Mouse (Mus musculus) embryonic fibroblast, embryonic 13.5 days (primary cell): ENCODE results near the gene Camta1. TPM values are rescaled to one million over a fixed set of nuclear protein-coding genes. Genes with fewer than 3 reads are reported as not detected.

ENCODE experiments used
- H3K27ac ChIP-seq: 2 replicates; pipeline ENCODE4 v1.5.1; 2012; ENCODE audit warnings: low read length, control low read depth, inconsistent platforms; ENCODE audit not compliant: insufficient read depth
- H3K4me1 ChIP-seq: 2 replicates; pipeline ENCODE4 v1.6.1; 2011; ENCODE audit warnings: low read length; ENCODE audit not compliant: control insufficient read depth, insufficient read depth
- H3K4me3 ChIP-seq: 2 replicates; pipeline ENCODE4 v1.5.1; 2011; ENCODE audit warnings: mild to moderate bottlenecking, control low read depth, low read length; ENCODE audit not compliant: insufficient read depth
- CTCF ChIP-seq: IDR thresholded peaks from 2 replicates; pipeline ENCODE4 v1.5.1; 2011; ENCODE audit warnings: mild to moderate bottlenecking, control low read depth, low read length, moderate library complexity, borderline replicate concordance; ENCODE audit not compliant: insufficient read depth
- POLR2A ChIP-seq: IDR thresholded peaks from 2 replicates; pipeline ENCODE4 v1.6.1; 2011; ENCODE audit warnings: low read depth, mild to moderate bottlenecking, control low read depth, low read length, moderate library complexity
- polyA plus RNA-seq: library from polyadenylated mRNA; stranded (reverse); fragments of >200 nt; gene quantifications from 2 replicates; pipeline ENCODE4 v1.2.4, GENCODE M21; 2011; ENCODE audit warnings: low read depth; ENCODE audit not compliant: missing spikeins, insufficient read length

The Camta1 gene
- polyA plus RNA-seq, 1 experiment, result 53.4 TPM

DNA sequence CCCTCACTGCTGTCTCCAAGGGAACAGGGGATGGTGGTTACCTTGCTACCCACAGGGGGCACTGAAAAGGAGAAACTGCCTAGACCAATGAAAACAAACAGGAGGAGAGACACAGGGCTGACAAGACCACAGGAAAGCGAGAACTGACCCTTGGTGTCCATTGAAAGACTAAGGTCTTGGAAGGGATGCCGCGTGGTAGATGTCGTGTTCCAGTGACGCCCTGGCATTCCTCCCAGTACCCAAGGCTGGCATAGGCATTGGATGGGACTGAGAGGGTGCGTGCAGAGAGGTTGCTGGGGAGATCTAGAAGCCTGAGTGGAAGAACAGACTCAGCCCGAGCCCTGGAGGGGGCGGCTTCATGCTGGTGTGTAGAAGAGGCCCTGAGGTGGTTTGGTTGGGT, 550.9 kb downstream of the Camta1 start:
- no peak overlapping the region for H3K4me3 ChIP-seq
- no peak for TF ChIP-seq CTCF
- no peak for TF ChIP-seq POLR2A
- H3K27ac ChIP-seq, result no peak overlapping the region
- peaks cover 4% of the 10 kb centered on the region; the same call in 1 of the 2 replicates for H3K4me1 ChIP-seq

DNA sequence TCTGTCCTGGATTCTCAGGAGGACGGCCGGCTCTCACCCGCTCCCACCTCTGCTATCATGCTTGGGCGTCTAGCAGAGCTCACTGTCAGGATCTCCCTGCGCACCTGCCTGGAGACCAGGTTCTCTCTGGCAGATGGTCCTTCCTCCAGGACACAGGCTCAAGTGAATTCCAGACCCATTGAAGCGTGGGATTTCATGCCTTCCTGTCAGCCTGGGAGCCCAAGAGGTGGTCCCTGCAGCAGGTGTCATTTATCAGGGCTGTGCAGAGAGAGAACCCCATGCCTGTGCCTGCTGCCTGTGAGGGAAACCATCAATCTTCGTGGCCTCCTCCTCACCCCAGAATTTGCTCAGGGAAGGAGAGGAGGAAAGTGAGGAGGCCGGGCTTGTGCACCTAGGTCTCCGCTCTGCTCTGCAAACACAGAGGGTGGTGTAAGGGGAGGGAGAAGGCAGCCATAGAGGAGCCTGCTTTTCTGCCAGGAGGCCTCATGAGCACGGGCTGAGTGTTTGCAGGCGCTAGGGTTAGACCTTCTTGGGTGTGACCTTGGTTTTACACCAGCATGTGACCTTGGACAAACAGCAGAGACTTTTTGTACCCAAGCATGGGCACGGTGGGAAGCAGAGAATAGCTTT, 551.5 kb downstream of the Camta1 start:
- Histone ChIP-seq H3K4me3 (no peak overlapping the region), H3K27ac (no peak overlapping the region), H3K4me1 (peaks cover 4% of the 10 kb centered on the region; the same call in 1 of the 2 replicates)
- TF ChIP-seq CTCF (no peak), POLR2A (no peak)

DNA sequence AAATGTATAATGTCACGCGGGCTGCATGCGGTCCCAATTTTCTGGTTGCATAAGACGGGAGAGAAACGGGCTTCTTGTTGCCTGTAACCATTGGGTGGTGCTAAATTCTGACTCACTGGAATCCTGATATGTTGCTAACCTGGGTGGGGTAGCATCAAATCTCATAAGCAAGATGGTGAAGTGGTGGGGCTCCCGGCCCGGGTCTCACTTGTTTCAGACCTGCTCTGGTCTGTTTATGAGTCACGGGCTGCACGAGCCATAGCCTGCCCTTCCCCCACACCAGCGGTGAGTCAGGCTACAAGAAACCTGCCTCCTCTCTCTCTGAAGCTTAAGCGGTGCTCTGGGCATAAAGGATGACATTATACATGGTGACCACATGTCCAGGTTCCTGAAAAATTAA, 554.8 kb downstream of the Camta1 start:
- Histone ChIP-seq H3K27ac (no peak overlapping the region), H3K4me1 (peaks cover 17% of the 10 kb centered on the region), H3K4me3 (no peak overlapping the region)
- TF ChIP-seq CTCF, result no peak
- TF ChIP-seq POLR2A, result no peak

DNA sequence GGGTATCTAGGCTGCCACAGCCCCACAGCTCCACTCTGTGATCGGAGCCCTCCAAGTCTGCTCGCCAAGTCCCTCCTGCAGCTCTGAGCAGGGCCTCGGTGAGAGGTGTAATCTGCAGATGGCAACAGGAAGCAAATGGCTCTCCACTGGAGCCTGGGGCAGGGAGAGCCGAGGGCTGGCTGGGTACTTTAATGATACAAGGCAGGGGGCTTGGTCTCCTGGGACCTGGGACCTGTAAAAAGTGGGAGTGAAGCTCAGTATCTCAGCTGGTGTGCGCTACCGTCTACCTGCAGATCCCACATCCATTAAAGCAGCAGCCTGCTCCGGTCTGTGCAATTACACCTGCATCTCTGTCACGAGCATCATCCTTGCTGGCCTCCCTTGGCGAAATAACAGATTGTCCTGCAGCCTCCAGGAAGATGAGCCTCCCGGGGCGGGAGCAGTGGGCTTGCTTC, 555.3 kb downstream of the Camta1 start:
- no peak for TF ChIP-seq POLR2A
- Histone ChIP-seq H3K4me1 (peaks cover 18% of the 10 kb centered on the region), H3K27ac (no peak overlapping the region), H3K4me3 (no peak overlapping the region)

DNA sequence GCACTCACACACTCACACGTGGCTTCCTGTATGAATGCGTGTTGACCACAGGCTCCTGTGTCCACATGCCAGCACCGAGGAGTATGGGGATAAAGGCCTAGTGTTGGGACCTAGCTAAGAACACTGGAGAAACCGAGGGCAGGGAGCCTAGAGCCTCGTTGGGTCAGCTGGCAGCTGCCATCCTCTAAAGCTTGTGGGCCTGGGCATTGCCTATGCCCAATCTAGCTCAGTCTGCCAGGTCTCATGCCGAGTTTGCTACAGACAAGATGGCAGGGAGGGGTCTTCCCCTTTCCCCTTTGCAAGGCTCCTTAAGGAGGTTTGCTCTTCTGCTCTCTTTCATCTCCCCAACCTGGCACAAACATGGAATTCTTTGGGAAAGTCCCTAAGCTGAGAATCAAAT, 555.9 kb downstream of the Camta1 start:
- H3K4me1 ChIP-seq, result peaks cover 18% of the 10 kb centered on the region
- H3K27ac ChIP-seq, result no peak overlapping the region
- TF ChIP-seq POLR2A (no peak), CTCF (no peak)
- no peak overlapping the region for H3K4me3 ChIP-seq

DNA sequence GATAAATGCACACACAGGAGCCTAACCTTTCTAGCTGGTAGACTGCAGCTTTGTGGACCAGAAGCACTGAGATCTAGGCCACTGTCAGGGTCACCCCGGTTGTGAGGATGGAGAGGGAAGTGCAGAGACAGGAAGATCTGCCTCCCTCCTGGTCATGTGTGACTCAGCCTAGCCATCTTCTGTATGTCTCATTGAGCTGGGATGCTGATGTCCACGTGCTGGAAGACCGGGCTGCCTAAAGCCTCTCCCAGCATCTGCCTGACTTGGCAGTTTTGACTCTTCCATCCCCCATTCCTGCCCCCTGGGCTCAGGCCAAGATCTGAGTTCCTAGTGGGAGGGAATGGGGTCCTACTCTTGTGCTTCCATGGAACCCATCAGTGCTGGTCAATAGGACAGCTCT, 557.7 kb downstream of the Camta1 start:
- Histone ChIP-seq H3K4me3 (no peak overlapping the region), H3K27ac (no peak overlapping the region), H3K4me1 (peaks cover 18% of the 10 kb centered on the region)
- no peak for TF ChIP-seq POLR2A
- no peak for TF ChIP-seq CTCF

DNA sequence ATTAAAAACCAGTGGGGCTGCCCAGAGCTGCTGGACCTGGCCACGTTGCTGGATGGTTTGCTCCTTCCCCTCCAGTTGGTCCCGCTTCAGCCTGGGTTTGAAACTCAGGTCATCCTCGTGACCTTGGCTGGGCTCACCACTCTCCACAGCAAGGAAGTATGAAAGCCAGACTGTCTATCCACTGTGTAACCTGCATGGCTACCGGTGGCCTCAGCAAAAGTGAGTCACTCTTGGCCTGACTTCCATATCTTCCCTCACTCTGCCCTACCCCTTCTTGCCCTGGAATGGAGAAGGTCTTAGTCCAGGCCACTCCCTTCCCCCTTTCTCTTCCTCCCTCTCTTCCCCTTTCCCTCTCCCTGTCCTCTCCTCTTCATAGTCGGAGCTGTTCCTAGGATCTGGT, 558.2 kb downstream of the Camta1 start:
- no peak for TF ChIP-seq POLR2A
- TF ChIP-seq CTCF, result no peak
- Histone ChIP-seq H3K4me1 (peaks cover 18% of the 10 kb centered on the region), H3K4me3 (no peak overlapping the region), H3K27ac (peak overlapping the region; percentile 62; the same call in 1 of the 2 replicates)

DNA sequence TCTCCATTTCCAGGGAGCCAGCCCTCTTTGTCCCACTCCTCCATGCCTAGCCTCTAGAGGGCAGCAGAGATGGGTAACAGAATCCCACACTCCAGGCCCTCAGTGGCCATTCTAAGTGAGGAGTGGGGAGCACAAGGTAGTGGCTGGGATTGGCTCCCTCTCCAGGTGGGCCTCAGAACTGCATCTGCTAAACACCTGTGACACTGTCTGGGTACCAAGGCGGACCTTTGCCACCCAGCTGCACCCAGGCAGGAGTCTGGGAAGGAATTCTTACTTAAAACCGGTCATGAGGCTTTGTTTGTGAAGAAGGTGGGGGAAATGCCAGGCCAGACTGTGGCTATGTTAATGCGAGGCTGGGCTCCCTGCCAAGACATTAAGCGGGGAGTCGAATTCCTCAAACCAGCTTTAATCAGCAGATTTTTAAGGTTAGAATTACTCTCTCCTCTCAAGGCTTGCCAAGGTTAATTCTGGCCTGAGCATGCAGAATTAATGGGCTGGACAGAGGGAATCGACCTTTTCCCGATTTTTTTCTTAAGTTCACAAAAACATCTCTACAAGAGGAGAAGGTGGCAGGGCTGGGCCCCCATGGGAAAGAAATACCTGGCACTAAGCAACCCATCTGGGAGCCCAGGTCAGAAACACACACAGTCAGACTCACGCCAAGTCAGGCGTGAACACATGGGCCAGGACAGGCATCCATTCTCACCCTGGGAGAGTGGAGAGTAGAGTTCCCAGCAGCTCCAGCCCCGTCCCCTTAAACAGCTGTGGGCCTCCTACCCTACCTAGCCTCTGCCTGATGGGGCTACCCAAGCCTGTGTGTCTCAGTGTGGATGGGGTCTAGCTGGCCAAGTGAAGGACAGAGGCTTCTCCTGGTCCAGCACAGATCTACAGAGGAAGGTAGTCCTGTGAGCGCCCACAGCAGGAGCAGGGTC, 559.2 kb downstream of the Camta1 start:
- Histone ChIP-seq H3K4me1 (peaks cover 18% of the 10 kb centered on the region), H3K27ac (peak overlapping the region; percentile 62), H3K4me3 (no peak overlapping the region)
- peak; percentile 73 for TF ChIP-seq CTCF
- TF ChIP-seq POLR2A, result no peak

DNA sequence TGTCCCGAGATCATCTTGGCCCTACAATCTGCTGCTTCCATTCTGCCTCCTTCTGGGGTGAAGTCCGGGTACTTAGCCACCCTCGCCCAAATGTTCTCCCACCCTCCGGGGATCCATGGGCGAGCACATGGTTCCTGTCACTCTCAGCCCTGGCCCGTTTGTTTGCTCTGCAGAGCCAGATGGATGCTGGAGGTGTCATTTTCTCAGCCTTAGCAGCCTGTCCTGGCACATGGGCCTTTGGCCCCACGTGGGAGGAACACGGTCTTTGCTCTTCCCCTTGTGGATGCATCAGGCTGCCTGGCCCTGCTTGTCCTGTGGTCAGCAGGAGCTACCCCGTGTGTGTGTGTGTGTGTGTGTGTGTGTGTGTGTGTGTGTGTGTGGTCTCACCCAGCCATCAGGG, 560.3 kb downstream of the Camta1 start:
- Histone ChIP-seq H3K4me3 (no peak overlapping the region), H3K4me1 (peaks cover 14% of the 10 kb centered on the region), H3K27ac (no peak overlapping the region)
- TF ChIP-seq CTCF (no peak), POLR2A (no peak)

DNA sequence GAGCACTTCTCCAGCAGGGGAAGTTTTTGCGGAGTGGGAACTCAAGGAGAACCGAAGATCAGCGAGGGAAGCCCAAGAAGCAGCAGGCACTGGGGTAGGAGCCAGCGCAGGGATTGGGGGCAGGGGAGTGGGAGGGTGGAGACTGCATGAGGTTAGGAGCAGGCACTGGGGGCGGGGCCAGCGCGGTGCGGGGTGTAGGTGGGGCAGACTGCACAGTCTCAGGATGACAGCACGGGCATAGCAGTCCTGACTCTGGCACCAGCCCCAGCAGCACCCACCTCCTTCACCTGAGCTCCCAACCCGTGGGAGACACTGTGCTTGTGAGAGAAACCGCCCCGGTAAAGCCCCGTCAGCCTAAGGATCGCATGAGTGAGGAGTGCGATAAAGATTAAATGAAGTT, 561.0 kb downstream of the Camta1 start:
- H3K4me3 ChIP-seq, result no peak overlapping the region
- no peak for TF ChIP-seq CTCF
- no peak for TF ChIP-seq POLR2A
- H3K4me1 ChIP-seq, result peaks cover 14% of the 10 kb centered on the region
- no peak overlapping the region for H3K27ac ChIP-seq

DNA sequence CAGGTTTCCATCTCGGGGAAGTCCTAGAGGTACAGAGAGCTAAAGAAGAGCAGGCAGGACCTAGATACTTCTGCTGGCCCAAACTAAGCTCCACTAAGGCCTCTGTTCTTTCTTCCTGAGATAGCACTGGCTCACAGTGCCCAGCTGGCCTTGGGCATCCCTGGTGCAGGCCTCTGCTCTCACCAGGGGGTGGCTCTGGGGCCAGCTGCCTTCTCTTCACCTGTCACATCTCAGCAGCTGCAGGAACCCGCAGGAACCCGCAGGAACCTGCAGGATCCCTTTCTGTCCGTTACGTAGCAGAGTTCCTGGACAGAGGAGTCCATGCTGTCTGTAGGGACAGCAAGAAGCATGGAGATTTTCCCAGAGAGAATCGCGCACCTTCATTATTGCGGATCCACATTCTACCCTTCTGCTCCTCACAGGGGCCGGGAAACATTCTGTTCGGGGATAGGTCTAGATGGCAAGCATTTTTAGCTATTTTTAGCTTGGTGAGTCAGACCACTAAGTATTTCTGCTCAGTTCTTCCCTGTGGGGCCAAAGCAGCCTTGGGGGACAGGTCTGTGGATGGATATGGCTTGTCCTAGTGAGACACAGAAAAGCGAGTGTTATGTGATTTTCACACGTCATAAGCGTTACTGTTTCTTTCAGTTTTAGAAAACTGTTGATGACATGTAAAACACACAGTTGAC, 566.0 kb downstream of the Camta1 start:
- no peak for TF ChIP-seq POLR2A
- no peak for TF ChIP-seq CTCF
- Histone ChIP-seq H3K4me1 (peaks cover 4% of the 10 kb centered on the region), H3K27ac (no peak overlapping the region), H3K4me3 (no peak overlapping the region)
